Mouse (Mus musculus) skeletal muscle tissue, adult 2 months (tissue): ENCODE results near the gene Brd3.
A peak's percentile ranks its signal among the peaks of the same experiment; 100 is the strongest.
"Not testable (repeated sequence)": the region's sequence is repeated elsewhere in the genome, so short reads cannot be mapped to it uniquely, and the experiment has no call there.

Experiments used
- DNase-seq: peaks from one replicate; pipeline ENCODE4 v3.0.0-alpha.2; 2012; ENCODE audit warnings: low read depth, low spot score

Brd3 gene

DNA sequence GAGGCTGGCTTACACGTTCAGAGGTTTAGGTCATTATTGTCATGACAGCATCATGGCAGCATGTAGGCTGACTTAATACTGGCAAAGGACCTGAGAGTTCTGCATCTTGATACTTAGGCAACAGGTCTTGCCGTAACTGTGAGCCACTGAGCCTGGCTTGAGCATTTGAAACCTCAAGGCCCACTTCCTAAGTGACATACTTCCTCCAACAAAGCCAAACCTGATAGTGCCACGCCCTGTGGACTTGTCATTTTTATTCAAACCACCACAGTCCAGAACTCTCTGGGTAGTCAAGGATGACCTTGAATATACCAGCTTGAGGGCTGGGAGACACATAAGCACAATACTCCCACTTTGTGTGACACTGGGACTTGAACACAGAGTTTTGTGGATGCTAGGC is 5.4 kb upstream of the Brd3 start:
- no peak for DNase-seq

DNA sequence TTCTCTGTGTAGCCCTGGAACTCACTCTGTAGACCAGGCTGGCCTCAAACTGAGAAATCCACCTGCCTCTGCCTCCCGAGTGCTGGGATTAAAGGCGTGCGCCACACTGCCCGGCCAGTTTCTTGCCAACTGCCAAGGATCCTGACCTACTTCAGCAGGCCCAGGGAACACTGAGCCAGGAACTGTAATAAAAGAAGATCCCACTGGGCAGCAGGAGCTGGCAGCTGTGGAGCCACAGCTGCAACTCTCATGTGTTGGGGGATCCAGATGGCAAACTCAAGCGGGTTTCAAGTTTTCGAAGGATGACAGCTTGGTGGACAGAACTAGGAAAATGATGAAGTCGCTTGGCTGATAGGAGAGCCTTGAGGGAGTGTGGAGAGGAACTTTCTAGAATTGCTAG is 3.2 kb upstream of the Brd3 start:
- peak; percentile 90 for DNase-seq

GRCm38 (mm10) chr2:27506658-27507057 is 804 bp downstream of the Brd3 start:
- not testable (repeated sequence) for DNase-seq

DNA sequence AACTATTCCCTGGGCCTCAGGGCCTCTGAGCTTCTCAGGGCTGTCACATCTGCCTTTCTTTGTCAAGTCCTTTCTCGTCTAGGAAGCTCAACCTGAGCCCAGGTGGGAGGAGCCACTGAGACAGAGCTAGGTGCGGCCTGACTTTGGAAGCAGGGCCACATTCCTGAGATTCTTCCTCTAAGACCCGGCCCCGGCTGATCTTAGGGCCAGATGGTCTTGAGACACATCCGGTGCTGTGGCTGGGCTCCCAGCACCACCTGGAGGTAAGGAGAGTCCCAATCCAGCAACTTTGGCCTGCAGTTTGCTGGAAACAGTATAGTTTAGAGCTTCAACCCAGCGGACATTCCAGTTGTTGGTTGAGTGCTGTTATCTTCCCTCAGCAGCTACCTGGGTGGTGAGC is 1.9 kb downstream of the Brd3 start:
- DNase-seq: no peak

GRCm38 (mm10) chr2:27504113-27504885 is 3.2 kb downstream of the Brd3 start:
- DNase-seq: peak; percentile 40

GRCm38 (mm10) chr2:27496391-27497028 is 11.0 kb downstream of the Brd3 start:
- DNase-seq: no peak

DNA sequence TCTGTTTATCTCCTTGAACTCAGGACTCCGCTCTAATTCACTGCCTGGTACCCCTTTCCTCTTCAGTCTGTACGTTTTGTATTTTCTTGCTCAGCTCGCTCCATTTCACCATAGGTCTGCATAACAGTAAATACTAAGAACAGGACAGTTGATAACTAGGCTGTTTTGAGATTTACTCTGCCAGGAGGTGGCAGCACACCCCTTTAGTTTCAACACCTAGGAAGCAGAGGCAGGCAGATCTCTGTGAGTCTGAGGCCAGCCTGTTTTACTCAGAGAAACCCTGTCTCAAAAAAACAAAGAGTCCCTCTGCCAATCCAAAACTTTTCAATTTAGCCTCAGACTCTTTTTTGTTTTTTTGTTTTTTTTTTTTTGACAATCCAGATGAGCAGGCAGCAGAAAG is 13.5 kb downstream of the Brd3 start:
- DNase-seq: no peak

DNA sequence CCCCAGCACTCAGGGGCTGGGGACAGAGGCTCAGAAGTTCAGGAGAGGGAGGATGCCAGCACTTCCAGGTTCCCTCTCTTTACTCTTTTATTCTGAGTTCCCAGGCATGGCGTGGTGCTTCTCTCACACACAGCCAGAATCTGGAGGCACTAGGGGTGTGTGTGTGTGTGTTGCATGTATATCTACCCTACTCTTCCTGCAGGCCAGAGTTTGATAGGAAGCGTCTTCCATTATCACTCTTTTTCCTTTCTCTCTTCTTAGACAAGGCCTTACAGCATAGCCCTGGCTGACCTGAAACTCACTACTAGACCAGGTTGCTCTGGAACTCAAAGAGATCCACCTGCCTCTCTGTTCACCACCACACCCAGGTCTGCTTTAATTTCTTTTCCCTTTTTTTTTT is 16.5 kb downstream of the Brd3 start:
- DNase-seq: no peak

DNA sequence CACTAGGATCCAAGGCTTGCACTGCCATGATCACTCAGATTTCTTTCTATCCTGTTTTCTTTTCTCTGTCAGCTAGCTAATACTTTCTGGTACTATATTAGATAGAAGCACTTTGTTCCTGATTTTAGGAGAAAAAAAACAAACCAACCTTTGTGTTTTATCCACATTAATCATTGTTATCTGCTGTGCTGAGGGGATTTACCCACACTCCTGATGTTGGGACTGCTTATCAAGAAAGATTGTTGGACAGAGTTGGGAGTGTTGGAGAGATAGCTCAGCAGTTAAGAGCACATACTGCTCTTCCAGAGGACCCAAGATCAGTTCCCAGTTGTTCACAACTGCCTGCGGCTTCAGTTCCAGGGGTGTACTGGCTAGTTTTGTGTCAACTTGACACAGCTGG is 19.1 kb downstream of the Brd3 start:
- no peak for DNase-seq

DNA sequence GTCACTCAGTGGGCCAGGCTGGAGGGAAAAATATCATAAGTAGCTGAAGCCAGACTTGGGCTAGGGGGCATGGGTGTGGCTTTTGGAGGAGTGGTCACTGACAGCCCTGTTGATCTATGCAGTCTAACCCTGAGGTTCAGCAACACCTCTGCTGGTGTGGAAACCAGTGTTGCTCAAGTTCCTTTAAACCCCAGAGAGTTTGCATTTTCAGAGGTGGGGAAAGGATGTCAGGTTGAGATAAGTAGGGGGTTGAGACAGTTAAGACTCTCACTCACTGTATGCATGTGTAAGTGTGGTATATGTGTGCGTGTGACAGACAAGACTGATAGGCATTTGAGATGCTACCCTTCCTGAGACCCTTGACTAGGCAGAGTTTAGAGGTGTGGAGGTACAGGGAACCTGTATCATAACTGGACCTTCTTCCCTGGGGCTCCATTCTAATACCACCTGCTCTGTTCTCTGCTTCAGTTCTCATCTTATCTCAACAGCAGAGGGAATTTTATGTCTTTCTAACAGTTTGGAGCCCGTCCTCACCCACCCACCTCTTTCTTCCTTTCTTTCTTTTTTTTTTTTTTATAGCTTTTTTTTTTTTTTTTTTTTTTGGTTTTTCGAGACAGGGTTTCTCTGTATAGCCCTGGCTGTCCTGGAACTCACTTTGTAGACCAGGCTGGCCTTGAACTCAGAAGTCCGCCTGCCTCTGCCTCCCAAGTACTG is 20.0 kb downstream of the Brd3 start:
- no peak for DNase-seq

DNA sequence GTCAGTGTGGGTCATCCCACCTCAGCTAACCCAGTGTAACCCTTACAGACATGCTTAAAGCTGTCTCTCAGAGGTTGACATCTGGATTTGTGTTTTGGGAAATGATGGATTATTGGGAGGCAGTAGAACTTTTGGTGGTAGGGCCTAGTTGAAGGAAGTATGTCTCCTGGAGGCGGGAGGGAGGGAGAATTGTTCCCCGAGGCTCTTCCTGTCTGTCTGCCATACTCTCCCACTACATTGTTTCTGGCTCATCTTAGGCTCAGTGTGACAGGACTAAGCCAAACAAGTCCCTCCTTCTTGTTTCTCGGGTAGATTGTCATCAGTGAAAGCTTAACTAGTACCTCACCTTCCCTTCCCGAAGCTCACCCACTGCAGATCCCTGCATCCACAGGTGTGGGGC is 20.7 kb downstream of the Brd3 start:
- DNase-seq: no peak

DNA sequence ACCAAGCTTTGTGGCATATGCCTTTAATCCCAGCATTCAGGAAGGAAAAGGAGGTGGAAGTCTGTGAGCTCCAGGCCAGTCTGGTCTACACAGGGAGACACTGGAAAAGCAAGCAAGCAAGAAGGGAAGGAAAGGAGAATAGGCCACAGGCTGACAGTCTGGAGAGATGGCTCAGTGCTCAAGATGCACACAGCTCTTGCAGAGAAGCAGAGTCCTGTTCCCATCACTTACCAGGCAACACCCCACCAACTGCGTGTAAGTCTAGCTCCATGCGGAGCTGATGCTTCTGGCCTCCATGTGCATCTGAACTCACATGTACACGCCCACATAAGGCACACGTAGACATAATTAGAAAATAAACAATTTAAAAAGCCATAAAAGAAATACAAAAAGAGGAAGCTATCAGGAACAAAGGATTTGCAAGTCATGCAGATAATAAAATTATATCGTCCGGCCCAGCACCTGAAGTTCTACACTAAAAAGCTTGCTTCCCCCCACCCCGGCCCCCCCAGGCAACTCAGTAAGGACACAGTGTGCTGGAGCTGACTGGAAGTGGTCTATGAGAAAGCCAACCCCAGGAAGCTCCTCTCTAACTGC is 25.1 kb downstream of the Brd3 start:
- no peak for DNase-seq

DNA sequence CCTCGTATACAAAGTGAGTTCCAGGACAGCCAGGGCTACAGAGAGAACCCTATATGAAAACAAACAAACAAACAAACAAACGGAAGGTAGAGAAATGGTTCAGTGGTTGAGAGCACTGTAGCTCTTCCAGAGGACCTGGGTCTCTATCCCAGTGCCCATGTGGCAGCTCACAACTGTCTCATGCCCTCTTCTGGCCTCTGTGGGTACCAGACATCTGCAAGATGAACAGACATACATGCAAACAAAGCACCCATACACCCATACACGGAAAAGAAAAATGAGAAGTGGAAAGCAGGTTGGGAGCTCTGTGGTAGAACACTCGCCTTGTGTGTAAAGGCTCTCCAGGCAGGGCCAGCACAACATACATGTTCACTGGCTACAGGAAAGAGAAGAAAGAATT is 27.1 kb downstream of the Brd3 start:
- DNase-seq: no peak

GRCm38 (mm10) chr2:27479821-27480220 is 27.6 kb downstream of the Brd3 start:
- no peak for DNase-seq

DNA sequence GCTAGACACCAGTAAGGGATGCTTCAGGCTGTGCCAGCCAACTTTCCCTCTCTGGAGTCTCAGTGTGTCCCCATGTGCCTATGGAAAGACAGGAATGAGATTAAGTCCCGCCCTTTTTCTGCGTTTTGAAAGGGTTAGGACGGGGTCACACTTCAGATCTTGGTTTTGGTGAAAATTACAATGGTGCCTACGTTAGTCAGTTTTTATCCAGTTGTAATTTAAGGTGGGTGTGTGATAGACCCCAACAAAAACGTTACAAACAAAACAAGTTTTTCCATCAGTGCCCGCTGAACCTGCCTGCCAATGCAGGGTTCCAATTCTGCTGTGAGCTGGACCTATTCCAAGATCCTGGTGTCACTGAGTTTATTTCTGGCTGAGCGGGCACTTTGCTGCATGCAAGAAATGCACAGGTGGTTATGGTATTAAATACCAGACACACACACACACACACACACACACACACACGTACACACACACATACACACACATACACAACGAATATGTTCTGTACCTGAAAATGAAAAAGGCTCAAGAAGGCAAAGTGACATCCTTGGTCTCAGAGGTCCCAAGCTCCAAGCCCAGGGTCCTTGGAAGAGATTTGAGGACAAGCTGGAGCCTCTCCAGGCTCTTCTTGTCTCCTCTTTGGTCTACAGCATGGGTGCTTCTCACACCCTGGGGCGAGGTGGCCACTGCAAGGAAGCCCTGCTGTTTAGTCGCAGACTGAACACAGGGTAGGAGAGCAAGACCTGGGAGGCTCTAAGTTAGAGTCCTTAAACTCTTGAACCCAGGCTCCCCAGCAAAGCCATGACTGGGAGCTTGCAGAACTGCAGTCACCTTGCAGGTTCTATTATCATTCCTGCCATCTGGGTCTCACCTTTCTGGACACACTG is 30.9 kb downstream of the Brd3 start:
- no peak for DNase-seq

GRCm38 (mm10) chr2:27475495-27476302 is 31.8 kb downstream of the Brd3 start:
- peak; percentile 91 for DNase-seq

DNA sequence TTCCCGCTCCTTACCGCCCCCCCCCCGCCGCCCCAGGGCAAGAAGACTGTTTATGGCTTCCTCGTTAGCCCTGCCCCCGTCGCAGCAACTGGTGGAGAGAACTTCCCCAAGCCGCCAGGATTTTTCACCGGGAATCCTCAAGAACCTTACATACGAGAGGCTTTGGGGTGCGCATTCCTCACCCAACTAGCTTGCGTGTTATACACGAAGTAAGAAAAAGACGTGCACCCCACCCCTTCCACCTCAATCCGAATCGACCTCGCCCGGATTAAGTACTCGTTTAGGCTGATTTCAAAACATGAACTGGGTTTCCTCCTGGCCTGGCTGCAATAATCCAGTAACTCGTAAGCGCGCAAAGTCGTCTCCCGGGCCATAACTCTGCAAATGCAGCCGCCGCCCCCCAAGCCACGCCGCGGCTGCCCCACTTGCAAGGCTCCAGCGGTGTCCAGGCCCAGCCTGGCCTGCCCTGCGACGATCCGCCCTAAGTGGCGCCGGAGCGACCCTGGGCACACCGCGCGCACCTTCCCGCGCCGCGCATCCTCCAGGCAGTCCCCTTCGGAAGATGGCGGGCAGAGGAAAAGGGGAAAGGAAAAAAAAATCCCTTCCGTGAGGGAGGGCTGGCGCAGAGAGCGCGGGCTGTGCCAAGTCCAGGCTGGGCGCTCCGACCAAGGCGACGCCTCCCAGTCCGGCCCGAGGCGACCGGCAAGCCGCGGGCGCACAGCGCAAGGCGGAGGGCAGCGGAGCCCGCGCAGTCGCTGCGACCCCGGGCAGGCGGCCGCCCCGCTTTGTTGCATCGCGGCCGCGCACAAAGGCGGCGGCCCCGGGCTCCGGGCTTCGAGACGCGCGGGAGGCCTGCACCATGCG is 32.6 kb downstream of the Brd3 start:
- no peak for DNase-seq

- DNase-seq: no peak
Observed at GRCm38 (mm10) chr2:27473911-27474310, 33.6 kb downstream of the Brd3 start.

DNA sequence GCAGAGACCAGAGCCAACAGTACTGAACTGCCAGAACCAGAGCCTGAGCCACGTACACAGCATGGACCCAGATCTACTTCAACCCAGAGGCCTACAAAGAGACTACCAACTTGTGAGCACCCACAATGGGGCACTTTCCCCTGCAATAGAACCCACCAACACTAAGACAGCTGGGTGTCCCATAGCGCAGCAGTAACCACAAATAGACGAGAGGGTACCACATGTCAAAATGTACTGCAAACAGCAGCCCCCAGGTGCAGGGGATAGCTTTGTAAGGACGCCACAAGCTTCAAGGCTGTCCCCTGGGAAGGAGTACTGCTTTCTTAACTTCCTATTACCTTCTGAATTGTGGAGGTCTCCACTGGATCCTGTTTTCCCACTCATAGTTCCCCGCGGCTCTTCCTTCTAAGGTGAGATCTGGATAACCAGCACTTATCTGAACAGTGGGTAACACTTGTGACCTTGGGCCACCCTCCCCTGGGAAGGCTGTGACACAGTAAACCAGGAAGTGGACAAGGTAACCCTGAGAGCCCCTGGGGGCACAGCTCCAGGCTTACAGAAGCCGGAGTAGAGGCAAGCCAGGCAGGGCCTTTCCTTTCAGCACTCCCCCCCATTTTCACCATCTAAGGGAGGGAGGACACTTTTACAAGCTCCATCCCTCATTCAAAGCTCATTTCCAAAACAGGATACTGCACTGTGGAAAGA is 34.2 kb downstream of the Brd3 start:
- no peak for DNase-seq
